Mouse (Mus musculus): ENCODE data around the gene 4930486L24Rik.

GRCm38 (mm10) chr13:60819469-60819868, 44.8 kb downstream of the 4930486L24Rik start:
- no peak for TF ChIP-seq RCOR1 (IDR thresholded peaks at IDR 0.05; ENCODE audit: low read depth, low read length)
- TF ChIP-seq ZC3H11A (IDR thresholded peaks at IDR 0.05; ENCODE audit: low read depth, low read length), result no peak
- TF ChIP-seq CTCF (IDR thresholded peaks at IDR 0.05 in 2 of 3, conservative IDR thresholded peaks at IDR 0.05 in 1 of 3; ENCODE audit: control insufficient read depth in 1 of 3, insufficient read depth in 1 of 3, low read depth in 2 of 3, low read length in 3 of 3, poor library complexity in 1 of 3, severe bottlenecking in 1 of 3), result peak in 2 of 3 experiments; percentile 30 to 32; a peak in 2 of 6 replicates
- 0 out of 2 replicates have a peak, but pooled peaks have one; percentile 35 for TF ChIP-seq SMC3 (IDR thresholded peaks at IDR 0.05; ENCODE audit: low read depth, low read length)
- no peak for TF ChIP-seq CHD1 (IDR thresholded peaks at IDR 0.05; ENCODE audit: low read depth, low read length)
- TF ChIP-seq POLR2A (IDR thresholded peaks at IDR 0.05; ENCODE audit: control insufficient read depth in 1 of 2, insufficient read depth in 1 of 2, low read depth in 1 of 2, low read length in 2 of 2, poor library complexity in 1 of 2), result no peak
- TF ChIP-seq USF2 (IDR thresholded peaks at IDR 0.05; ENCODE audit: borderline replicate concordance in 1 of 2, insufficient read depth in 1 of 2, low read depth in 1 of 2, low read length in 2 of 2), result no peak
